Mouse (Mus musculus): ENCODE measurements around the gene Pfdn6.
"Not testable (repeated sequence)": the region's sequence is repeated elsewhere in the genome, so short reads cannot be mapped to it uniquely, and the experiment has no call there.

Gene Pfdn6

GRCm38 (mm10) chr17:33897114-33897794, 42.9 kb downstream of the Pfdn6 start:
- DNase-seq (ENCODE audit: low read depth): peak; percentile 89

- not testable (repeated sequence) for DNase-seq (ENCODE audit: low read depth)
These were observed 47.1 kb downstream of the Pfdn6 start for GRCm38 (mm10) chr17:33893011-33893410.

GRCm38 (mm10) chr17:33892429-33892828, 47.7 kb downstream of the Pfdn6 start:
- DNase-seq (ENCODE audit: low read depth): no peak

GRCm38 (mm10) chr17:33891892-33892291, 48.3 kb downstream of the Pfdn6 start:
- DNase-seq (ENCODE audit: low read depth): not testable (repeated sequence)

- DNase-seq (ENCODE audit: low read depth): no peak
These were observed 48.8 kb downstream of the Pfdn6 start for GRCm38 (mm10) chr17:33891357-33891756.

GRCm38 (mm10) chr17:33890533-33891059, 49.5 kb downstream of the Pfdn6 start, which contains the start of gene Kifc1:
Gene Kifc1 (minus strand): TSS chr17:33890661.
- peak; percentile 100 for DNase-seq (ENCODE audit: low read depth)

GRCm38 (mm10) chr17:33889941-33890532, 50.1 kb downstream of the Pfdn6 start:
- DNase-seq (ENCODE audit: low read depth): peak; percentile 31

Measured in 416B (cell line).